Mouse (Mus musculus): ENCODE data around the gene Ralgapb. TPM values are rescaled to one million over a fixed set of nuclear protein-coding genes. Genes with fewer than 3 reads are reported as not detected.

The Ralgapb gene
- total RNA-seq, 2 experiments from 2014 or later = 19.1 to 26.0 TPM

DNA sequence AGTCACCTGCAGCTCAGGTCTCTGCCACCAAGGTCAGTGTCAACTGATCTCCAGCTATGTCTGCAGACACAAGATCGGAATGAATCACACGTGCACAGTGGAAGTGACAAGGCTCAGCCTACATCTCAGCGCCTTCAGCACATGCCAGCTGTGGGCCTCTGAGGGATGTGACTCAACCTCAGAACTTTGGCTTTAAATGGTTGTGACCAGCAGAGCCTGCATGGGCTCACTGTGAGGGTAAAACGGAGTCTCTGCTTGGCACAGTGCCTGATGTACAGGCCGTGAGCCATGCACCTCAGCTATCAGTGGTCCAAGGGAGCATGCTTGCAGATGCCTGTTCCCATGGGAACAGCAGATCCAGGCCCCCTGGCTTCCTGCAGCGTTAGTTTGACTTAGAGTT lies 108.9 kb downstream of the Ralgapb start:
- DNase-seq = no peak

- no peak for DNase-seq
Measured at GRCm38 (mm10) chr2:158519071-158519470, 109.4 kb downstream of the Ralgapb start.

GRCm38 (mm10) chr2:158519800-158520199 lies 110.2 kb downstream of the Ralgapb start:
- DNase-seq = no peak

GRCm38 (mm10) chr2:158523060-158523459 lies 113.4 kb downstream of the Ralgapb start:
- no peak for DNase-seq

DNA sequence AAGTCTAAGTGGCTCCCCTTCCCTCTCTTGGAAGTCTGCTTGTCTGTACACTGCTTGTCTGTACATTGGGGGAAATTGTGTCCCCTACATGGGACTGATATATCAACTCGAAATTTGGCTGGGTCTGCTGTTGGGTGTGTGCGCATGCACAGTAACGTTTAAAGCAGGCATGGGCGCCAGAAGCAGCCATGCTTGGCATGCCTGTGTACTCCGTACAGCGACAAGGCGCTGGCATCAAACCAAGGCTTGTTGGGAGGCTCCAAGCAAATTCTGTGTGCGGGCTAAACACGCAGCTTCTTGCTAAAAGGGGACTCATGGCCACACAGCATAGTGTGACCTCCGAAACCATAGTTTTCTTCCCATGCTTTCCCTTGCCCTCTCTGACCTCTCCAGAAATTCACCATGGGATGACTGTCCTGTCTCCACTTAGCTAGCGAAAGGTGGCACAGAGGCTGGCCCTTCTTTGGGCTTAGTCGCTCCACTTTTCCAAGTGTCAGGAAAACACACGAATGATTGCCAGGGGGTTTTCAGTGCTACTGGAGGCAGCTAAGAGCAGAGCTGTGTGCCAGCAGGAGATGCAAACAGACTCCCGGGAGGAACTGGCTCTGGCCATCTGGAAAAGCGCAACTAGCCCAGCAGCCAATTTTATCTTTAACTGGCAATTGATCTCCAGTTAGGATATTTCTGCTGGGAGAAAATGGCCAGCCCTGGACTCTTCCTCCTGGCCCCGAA lies 114.6 kb downstream of the Ralgapb start:
- no peak for DNase-seq

- DNase-seq = peak; percentile 38
Measured at GRCm38 (mm10) chr2:158534090-158534489, 124.4 kb downstream of the Ralgapb start.

GRCm38 (mm10) chr2:158534559-158534958 lies 124.9 kb downstream of the Ralgapb start:
- no peak for DNase-seq

DNA sequence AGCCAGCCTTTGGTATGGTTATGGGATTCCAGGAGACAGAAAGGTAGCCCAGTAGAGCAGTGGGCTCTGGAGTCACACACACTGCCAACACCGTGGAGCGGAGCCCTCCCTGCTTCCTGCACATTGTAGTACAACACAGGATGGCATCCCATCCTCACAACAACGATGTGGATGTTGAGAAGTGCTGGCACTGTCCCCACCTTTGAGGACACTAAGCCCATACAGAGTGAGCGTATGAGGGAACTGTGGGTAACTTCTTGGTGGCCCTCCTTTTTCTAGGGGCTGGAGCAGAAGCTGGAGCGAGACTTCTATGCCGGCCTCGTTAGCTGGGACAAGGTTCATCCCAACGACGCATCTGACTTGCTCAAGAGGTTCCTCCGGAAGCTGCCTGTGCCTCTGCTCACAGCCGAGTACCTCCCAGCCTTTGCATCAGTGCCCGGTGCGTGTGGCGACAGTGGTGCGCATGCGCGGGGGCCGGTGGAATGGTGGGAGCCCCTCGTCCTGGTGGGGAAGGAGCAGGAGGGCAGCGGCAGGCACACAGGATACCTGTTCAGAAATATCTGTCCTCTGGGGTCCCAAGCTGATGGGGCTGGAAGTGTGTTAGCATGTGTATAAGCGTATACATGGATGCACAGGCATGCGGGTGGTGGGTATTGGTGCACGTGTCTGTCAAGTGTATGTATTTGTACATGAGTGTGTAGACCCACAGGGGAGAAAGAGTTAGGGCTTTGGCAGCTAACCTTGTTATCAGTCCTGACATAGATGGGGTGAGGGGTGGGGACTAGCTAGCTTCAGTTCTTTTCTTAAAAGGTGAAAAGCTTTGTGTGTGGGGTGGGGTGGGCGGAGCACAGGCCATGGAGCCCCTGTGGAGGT lies 130.0 kb downstream of the Ralgapb start:
- no peak for DNase-seq

- DNase-seq = no peak
Measured at GRCm38 (mm10) chr2:158541286-158541685, 131.6 kb downstream of the Ralgapb start.

GRCm38 (mm10) chr2:158545266-158545665 lies 135.6 kb downstream of the Ralgapb start:
- no peak for DNase-seq

GRCm38 (mm10) chr2:158546751-158547150 lies 137.1 kb downstream of the Ralgapb start:
- DNase-seq = peak; percentile 74

Other genes starting within 250 kb of the Ralgapb start
- 1 to 10 TPM; 4.2 to 4.7 TPM for gene D630003M21Rik, start 180.6 kb upstream of the Ralgapb start, total RNA-seq (2021)
- gene Bpi, start 151.8 kb upstream of the Ralgapb start, total RNA-seq (2021) = not detected
- gene Lbp, start 103.4 kb upstream of the Ralgapb start, total RNA-seq (2021) = 10 to 100 TPM; 10.8 to 11.1 TPM
- 1 to 10 TPM in 1 of 2 experiments, under 1 TPM in 1; 0.68 to 1.1 TPM for gene Snhg11, start 34.2 kb upstream of the Ralgapb start, total RNA-seq (2021)
- under 1 TPM in 1 of 2 experiments, not detected in 1; 0.75 TPM for gene Adig, start 92.8 kb downstream of the Ralgapb start, total RNA-seq (2021)
- not detected for gene Arhgap40, start 102.9 kb downstream of the Ralgapb start, total RNA-seq (2021)
- gene Slc32a1, start 200.9 kb downstream of the Ralgapb start, total RNA-seq (2021) = under 1 TPM in 1 of 2 experiments, not detected in 1; 0.11 TPM
- 1 to 10 TPM; 4.1 to 6.2 TPM for gene Actr5, start 215.0 kb downstream of the Ralgapb start, total RNA-seq (2021)

Measured in gastrocnemius, postnatal 10 days (tissue).